Mouse (Mus musculus): ENCODE data around the gene Zfp329. TPM values are rescaled to one million over a fixed set of nuclear protein-coding genes. Genes with fewer than 3 reads are reported as not detected.
"Not testable (repeated sequence)": the region's sequence is repeated elsewhere in the genome, so short reads cannot be mapped to it uniquely, and the experiment has no call there.

Gene Zfp329
- total RNA-seq (2015; ENCODE audit: low replicate concordance) (6.5 and 15.5 TPM in 2 replicates), total RNA-seq (2017; ENCODE audit: low replicate concordance) (3.1 and 4.5 TPM in 2 replicates)

- ATAC-seq (replicated peaks; ENCODE audit: low FRiP score, poor library complexity, severe bottlenecking): peak; percentile 99
Measured at GRCm38 (mm10) chr7:12818521-12819295, at the start of gene Zfp329. Gene Zfp329 (minus strand): TSS chr7:12818858.

DNA sequence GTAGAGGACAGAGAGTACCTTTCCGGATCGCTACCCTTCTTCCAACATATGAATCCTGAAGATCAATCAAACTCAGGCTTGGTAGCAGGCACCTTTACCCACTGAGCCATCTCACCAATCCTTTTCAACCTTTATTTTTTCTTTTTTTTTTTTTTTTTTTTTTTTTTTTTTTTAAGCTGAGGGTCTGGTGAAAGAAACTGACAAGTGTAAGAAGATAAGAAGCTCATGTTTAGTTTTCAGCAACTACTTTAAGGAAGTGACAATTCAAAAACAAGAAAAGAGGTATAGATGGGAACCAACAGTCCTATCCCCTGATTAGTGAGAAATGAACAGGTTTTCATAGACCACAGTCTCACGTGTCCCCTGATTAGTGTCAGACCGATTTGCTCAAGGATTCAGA, 17.1 kb upstream of the Zfp329 start:
- no peak for ATAC-seq (replicated peaks; ENCODE audit: low FRiP score, poor library complexity, severe bottlenecking)

DNA sequence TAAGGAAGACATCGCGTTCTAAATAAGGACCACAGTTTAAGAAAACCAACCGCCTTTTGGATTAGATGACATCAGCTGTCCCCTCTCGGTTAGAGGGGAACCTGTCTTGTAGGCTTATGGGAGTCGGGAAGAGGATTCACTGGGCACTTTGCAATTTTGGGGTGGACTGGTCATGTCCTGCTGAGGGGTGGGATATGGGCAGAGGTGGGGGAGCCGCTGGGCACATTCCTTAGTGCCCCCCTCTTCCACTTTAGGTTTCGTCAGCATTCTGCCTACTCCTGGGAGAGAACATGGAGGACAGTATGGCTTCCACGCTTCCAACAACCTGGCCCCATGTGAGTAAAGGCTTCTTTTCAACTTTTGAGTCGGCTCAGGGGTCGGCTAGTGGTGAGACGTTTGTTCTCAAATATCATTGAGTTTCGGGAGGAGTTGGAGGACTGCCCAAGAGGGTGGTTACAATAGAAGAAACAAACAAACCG, 16.6 kb upstream of the Zfp329 start:
- ATAC-seq (replicated peaks; ENCODE audit: low FRiP score, poor library complexity, severe bottlenecking): peak; percentile 36

DNA sequence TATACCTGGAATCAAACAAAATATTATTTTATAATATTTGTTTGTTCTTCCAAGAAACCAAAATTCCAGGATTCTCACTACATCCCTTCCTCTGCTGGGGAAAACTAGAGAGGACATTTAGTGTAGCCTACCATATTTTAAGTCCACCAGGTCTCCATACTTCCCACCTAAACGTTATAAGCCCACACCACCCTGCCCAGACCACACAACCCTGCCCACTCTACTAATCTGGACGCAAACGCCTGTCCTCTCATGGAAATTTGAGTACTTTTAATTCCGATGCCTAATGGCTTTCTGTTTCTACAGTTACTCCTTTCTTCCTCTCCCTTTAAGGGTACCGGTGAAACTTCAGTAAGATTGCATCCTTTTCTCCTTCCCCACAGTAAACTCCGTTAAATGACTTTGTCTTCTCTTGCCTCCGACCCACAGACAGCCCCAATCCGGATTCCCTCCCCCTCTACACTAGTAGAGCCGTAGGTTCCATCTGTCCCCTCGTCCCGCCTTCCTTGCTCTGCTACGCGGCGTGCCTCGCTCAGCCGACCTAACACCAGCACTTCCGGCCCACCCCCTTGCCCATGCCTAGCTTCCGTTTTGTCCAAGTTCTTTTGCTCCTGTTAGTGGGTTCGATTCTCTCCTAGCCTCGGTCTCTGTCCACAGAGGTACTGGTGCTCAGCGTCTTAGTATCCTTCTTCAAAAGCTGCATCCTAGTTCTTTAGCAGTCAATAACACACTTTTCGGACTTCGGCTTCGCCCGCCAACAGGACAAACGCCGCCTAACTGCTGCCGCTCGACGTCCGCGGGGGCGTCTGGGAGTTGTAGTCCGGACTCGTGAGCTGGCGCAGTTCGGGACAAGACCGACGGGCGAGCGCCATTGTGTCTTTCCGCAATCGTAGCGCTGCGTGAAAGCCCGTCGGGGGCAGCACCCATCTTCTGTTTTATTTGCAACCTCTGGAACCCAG, 15.8 kb upstream of the Zfp329 start, which contains the start of gene Zfp110:
Zfp110 (plus strand) TSS at position 600 of the 959 bp plus-strand sequence.
- peak; percentile 98 for ATAC-seq (replicated peaks; ENCODE audit: low FRiP score, poor library complexity, severe bottlenecking)

DNA sequence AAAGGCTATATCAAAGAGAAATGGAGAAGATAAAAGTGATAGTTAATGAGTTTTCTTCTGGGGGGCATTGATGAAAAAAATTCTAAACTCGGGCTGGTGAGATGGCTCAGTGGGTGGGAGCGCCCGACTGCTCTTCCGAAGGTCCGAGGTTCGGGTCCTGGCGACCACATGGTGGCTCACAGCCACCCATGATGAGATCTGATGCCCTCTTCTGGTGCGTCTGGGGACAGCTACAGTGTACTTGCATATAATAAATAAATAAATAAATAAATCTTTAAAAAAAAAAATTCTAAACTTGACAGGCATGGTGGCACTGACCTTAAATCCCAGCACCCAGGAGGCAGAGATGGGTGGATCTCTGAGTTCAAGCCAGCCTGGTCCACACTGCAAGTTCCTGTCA, 3.1 kb downstream of the Zfp329 start:
- no peak for ATAC-seq (replicated peaks; ENCODE audit: low FRiP score, poor library complexity, severe bottlenecking)

- no peak for ATAC-seq (replicated peaks; ENCODE audit: low FRiP score, poor library complexity, severe bottlenecking)
Measured at GRCm38 (mm10) chr7:12803727-12804071, 15.0 kb downstream of the Zfp329 start.

DNA sequence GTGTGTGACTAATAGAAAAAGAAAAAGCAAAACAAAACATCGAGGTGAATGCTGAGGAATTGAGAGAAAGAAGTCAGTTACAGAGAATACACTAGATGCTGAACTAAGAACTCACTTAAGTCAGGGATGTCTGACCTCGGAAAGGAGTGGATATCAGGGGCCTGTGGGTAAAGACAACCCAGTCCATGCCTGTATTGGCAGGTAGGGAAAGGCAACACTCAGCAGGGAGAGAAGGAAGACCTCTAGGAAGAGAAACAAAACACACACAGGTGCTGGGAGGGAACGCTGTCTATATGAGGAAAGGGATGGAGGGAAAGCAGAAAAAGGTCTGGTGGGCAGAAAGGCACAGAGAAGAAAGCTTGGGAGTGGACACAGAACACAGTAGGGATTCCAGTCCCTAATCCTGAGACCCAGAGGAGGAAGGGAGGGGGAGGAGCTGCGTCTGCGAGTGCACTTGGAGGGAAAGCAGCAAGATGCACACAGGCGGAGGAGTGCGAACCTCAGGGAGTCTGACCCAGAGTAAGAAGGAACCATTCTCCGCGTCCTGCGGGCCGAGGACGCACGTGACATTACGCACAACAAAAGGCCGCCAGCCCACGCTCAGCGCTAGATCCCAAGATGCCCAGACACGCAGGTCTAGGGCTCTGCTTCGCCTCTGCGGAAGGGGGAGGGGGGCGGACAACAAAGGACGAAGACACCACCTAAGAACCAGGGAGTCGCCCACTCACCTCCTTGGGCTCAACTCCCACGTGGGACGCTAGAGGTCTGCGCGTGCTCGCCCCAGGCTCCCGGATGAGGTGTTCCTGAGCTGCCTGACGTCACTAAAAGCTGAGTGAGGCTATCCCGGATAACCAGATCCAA, 15.6 kb downstream of the Zfp329 start, which contains the start of gene Zscan18:
Zscan18 (minus strand) TSS at position 770 of the 861 bp plus-strand sequence.
- no peak for ATAC-seq (replicated peaks; ENCODE audit: low FRiP score, poor library complexity, severe bottlenecking)

- ATAC-seq (replicated peaks; ENCODE audit: low FRiP score, poor library complexity, severe bottlenecking): no peak
Measured at GRCm38 (mm10) chr7:12799554-12799953, 19.1 kb downstream of the Zfp329 start.

GRCm38 (mm10) chr7:12797971-12798370, 20.7 kb downstream of the Zfp329 start:
- no peak for ATAC-seq (replicated peaks; ENCODE audit: low FRiP score, poor library complexity, severe bottlenecking)

GRCm38 (mm10) chr7:12792624-12793023, 26.0 kb downstream of the Zfp329 start:
- not testable (repeated sequence) for ATAC-seq (replicated peaks; ENCODE audit: low FRiP score, poor library complexity, severe bottlenecking)

GRCm38 (mm10) chr7:12788025-12788424, 30.6 kb downstream of the Zfp329 start:
- ATAC-seq (replicated peaks; ENCODE audit: low FRiP score, poor library complexity, severe bottlenecking): no peak

DNA sequence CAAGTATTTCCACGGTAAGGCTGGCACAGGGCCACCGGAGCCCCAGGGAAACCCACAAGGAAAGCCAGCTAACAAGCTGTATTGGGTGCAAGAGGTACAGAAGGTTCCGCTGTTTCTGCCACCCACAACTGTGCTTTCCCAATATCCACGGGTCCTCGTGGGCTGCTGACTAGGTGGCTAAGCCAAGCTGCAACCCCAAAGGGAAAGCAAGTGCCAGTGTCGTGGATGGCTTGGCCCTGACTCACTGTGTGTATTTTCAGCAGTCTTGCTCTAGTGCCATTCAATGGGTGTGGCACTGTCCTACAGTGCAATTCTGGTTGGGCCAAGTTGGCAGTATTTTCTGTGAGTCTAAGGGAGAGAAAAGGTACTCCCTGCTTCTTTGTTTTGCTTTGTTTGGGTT, 31.3 kb downstream of the Zfp329 start:
- ATAC-seq (replicated peaks; ENCODE audit: low FRiP score, poor library complexity, severe bottlenecking): no peak

DNA sequence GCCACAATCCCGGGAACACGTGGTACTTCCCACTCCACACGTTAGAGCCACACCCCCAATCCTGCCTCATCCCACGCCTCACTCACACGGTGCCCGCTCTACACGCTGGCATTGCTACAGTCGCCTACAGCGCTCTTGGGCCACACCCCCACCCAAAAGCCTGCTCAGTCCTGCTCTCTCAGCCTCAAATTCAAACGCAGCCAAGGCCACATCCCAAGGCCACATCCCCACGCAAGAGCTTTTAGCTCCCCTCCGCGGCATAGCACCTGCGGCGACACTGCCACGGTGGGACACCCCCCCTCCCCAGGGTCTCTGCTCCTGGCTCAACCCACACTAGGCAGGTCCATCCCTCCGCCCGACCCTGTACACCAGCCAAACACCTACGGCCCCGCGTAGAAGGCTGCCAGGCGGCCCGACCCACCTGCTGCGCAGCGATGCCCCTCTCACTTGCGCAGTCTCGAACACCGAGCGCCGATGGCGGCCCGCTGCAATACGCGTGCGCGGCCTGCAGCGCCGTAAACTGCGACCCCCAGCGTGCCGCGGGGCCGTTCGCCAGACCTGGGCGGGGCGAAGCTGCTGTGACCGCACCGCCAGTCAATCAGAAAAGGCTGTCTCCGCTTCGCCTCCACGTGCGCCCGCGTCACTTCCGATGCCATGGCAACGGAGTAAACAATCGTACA, 38.4 kb downstream of the Zfp329 start:
- no peak for ATAC-seq (replicated peaks; ENCODE audit: low FRiP score, poor library complexity, severe bottlenecking)

GRCm38 (mm10) chr7:12779782-12780150, 38.9 kb downstream of the Zfp329 start:
- ATAC-seq (replicated peaks; ENCODE audit: low FRiP score, poor library complexity, severe bottlenecking): no peak

- ATAC-seq (replicated peaks; ENCODE audit: low FRiP score, poor library complexity, severe bottlenecking): no peak
Measured at GRCm38 (mm10) chr7:12779141-12779540, 39.5 kb downstream of the Zfp329 start.

GRCm38 (mm10) chr7:12774606-12775005, 44.1 kb downstream of the Zfp329 start:
- no peak for ATAC-seq (replicated peaks; ENCODE audit: low FRiP score, poor library complexity, severe bottlenecking)

GRCm38 (mm10) chr7:12774111-12774510, 44.5 kb downstream of the Zfp329 start:
- ATAC-seq (replicated peaks; ENCODE audit: low FRiP score, poor library complexity, severe bottlenecking): no peak

Measured in erythroid progenitor cell, adult 5-6 weeks (primary cell).